Mouse (Mus musculus) lung, embryonic 16.5 days (tissue): Measurements from ENCODE around the gene Pdia2. TPM values are rescaled to one million over a fixed set of nuclear protein-coding genes. Genes with fewer than 3 reads are reported as not detected.
"Not testable (repeated sequence)": the region's sequence is repeated elsewhere in the genome, so short reads cannot be mapped to it uniquely, and the experiment has no call there.

ENCODE experiments used
- ATAC-seq: fragments of 200-750 bp; cut with Nextera tagmentation; 2 replicates; pipeline ENCODE4 v1.8.0; 2017; ENCODE audit warnings: low read depth, mild to moderate bottlenecking, moderate library complexity
- H3K27ac ChIP-seq: fragments of 300-500 bp; sonication (generic); 2 replicates; pipeline ENCODE4 v1.5.1; 2014; ENCODE audit warnings: mild to moderate bottlenecking, control low read depth, low read length
- H3K27me3 ChIP-seq: fragments of 300-500 bp; sonication (generic); 2 replicates; pipeline ENCODE4 v1.6.1; 2014; ENCODE audit warnings: low read depth, low read length, mixed read lengths; ENCODE audit not compliant: control insufficient read depth, insufficient read depth
- H3K36me3 ChIP-seq: fragments of 300-500 bp; sonication (generic); 2 replicates; pipeline ENCODE4 v1.6.1; 2014; ENCODE audit warnings: low read length; ENCODE audit not compliant: control insufficient read depth, insufficient read depth
- H3K4me1 ChIP-seq: fragments of 300-500 bp; sonication (generic); replicated peaks from 2 replicates; pipeline ENCODE4 v1.6.1; 2014; ENCODE audit warnings: low read length, mixed read lengths; ENCODE audit not compliant: control insufficient read depth, insufficient read depth
- H3K4me2 ChIP-seq: fragments of 300-500 bp; sonication (generic); 2 replicates; pipeline ENCODE4 v1.6.1; 2014; ENCODE audit warnings: low read depth, low read length, control low read depth
- H3K4me3 ChIP-seq: fragments of 300-500 bp; sonication (generic); 2 replicates; pipeline ENCODE4 v1.5.1; 2014; ENCODE audit warnings: mild to moderate bottlenecking, low read length, control low read depth
- H3K9ac ChIP-seq: fragments of 300-500 bp; sonication (generic); 2 replicates; pipeline ENCODE4 v1.6.1; 2014; ENCODE audit warnings: low read length, control low read depth
- H3K9me3 ChIP-seq: fragments of 300-500 bp; sonication (generic); 2 replicates; pipeline ENCODE4 v1.6.1; 2016; ENCODE audit warnings: low read length; ENCODE audit not compliant: control insufficient read depth
- WGBS: fragments of 180-500 bp; shearing (Covaris S2); extraction: QIAGEN DNeasy Blood & Tissue Kit; methylation state at CpG from one replicate; pipeline ENCODE4 v1.1.7; 2014; 5-methylcytosine and 5-hydroxymethylcytosine counted together
- polyA plus RNA-seq: library from polyadenylated mRNA; unstranded; fragments of >200 nt; fragmentation: Nextera tagmentation; extraction: Ambion mirVana; gene quantifications from 2 replicates; pipeline ENCODE4 v1.2.1, GENCODE M21; 2015

Gene Pdia2
- polyA plus RNA-seq, 1 experiment from 2014 or later: 0.20 TPM

DNA sequence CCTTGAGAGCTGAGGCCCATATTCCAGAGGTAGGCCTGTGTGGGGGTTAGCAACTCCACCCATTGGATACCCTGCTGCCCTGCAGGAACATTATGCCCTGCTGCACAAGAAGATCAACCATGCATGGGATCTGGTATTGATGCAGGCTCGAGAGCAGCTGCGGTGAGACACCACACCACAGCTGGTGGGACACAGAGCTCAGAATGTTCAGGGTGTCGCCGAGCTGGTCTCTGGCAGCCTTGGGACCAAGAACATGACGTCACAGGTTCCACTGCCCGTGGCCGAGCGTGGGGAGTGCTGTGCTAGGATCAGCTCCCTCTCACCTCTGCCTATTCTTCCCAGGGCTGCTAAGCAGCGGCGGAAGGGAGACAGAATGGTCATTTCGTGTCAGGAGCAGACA lies 5.9 kb upstream of the Pdia2 start:
- no peak overlapping the region for H3K4me2 ChIP-seq
- no peak overlapping the region for H3K9ac ChIP-seq
- no peaks in the 10 kb centered on the region for H3K9me3 ChIP-seq
- H3K4me3 ChIP-seq: no peak overlapping the region
- ATAC-seq: no peak
- peaks cover 34% of the 10 kb centered on the region for H3K27me3 ChIP-seq
- no peak overlapping the region for H3K27ac ChIP-seq
- no peaks in the 10 kb centered on the region for H3K36me3 ChIP-seq
- 40% methylated on average over 11 of the region's 11 CpGs for WGBS
- H3K4me1 ChIP-seq: peaks cover 19% of the 10 kb centered on the region

DNA sequence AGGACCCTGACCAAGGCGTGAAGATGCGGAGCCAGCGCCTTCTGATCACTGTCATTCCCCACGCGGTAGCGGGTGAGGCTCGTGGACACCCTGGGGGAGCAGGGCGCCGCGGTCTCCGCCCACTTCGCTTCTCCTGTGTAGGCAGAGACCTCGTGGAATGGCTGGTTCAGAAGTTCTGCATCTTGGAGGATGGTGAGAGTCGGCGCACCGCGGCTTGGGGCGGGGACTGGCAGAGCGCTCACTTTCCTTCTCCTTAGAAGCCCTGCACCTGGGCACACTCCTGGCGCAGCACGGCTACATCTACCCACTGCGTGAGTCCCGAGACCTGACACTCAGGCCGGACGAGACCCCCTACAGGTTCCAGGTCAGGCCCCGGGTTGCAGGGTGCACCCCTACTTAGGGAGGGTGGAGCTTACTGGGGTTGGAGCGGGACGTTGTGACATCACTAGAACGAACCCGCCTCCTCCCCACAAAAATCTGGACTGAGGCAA lies 4.5 kb upstream of the Pdia2 start:
- no peaks in the 10 kb centered on the region for H3K9me3 ChIP-seq
- ATAC-seq: peak; percentile 16; the same call in 1 of the 2 replicates
- peaks cover 19% of the 10 kb centered on the region for H3K4me1 ChIP-seq
- peak overlapping the region; percentile 37 for H3K9ac ChIP-seq
- H3K27ac ChIP-seq: no peak overlapping the region
- under 1% methylated on average over 30 of the region's 30 CpGs for WGBS
- H3K36me3 ChIP-seq: no peaks in the 10 kb centered on the region
- peaks cover 34% of the 10 kb centered on the region for H3K27me3 ChIP-seq
- peak overlapping the region; percentile 89 for H3K4me2 ChIP-seq
- H3K4me3 ChIP-seq: peak overlapping the region; percentile 56

DNA sequence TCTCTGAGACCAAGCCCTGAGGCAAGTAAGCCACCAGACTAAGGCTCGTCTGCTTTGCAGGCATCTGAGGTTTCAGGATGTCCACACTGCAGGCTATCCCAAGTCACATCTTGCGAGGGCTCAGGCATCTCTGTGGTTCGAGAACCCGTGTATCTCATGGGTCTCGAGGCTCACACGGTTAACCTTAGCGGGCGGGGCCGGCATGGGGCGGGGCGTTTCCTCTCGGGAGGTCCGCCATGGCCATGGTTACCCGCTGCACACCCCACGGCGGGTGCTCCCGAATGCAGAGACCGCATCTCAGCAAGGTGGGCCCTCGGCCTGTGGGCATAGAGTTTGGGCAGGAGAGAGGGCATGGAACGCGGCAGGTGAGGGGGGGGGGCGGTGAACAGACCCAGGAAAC lies 3.9 kb upstream of the Pdia2 start, which contains the start of gene Rgs11:
Rgs11 (plus strand) TSS at position 215 of the 400 bp plus-strand sequence.
- peaks cover 19% of the 10 kb centered on the region for H3K4me1 ChIP-seq
- ATAC-seq: peak; percentile 32; the same call in 1 of the 2 replicates

DNA sequence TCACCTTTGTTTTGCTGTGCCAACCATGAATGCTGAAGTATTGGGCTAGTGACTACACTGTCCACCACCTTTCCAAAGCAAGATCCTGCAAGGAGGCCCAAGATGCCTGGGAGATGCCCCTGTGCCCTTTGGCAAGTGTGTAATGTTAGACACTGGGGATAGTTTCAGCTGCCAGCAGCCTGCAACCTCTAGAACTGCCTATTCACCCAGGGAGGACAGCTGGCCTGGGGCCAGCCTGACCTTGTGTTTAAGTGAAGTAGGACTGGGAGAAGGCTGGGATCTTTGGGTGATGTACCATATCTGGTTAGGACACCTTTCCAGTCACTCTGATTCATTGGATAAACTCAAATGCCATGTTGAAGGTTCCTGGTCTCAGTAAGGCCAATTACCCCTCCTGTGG lies 3.1 kb upstream of the Pdia2 start:
- Histone ChIP-seq H3K27me3 (peaks cover 34% of the 10 kb centered on the region), H3K4me2 (no peak overlapping the region), H3K27ac (no peak overlapping the region)

More for the DNA sequence above, 3.9 kb upstream of the Pdia2 start, which contains the start of gene Rgs11:
- Histone ChIP-seq H3K27ac (no peak within 1 kb of the TSS), H3K27me3 (peaks cover 34% of the 10 kb centered on the region), H3K4me2 (peak within 1 kb of the TSS; percentile 89), H3K9me3 (no peaks in the 10 kb centered on the region), H3K9ac (peak within 1 kb of the TSS; percentile 37), H3K36me3 (no peaks in the 10 kb centered on the region), H3K4me3 (peak within 1 kb of the TSS; percentile 56)
- WGBS: under 1% methylated on average over 19 of the region's 22 CpGs

DNA sequence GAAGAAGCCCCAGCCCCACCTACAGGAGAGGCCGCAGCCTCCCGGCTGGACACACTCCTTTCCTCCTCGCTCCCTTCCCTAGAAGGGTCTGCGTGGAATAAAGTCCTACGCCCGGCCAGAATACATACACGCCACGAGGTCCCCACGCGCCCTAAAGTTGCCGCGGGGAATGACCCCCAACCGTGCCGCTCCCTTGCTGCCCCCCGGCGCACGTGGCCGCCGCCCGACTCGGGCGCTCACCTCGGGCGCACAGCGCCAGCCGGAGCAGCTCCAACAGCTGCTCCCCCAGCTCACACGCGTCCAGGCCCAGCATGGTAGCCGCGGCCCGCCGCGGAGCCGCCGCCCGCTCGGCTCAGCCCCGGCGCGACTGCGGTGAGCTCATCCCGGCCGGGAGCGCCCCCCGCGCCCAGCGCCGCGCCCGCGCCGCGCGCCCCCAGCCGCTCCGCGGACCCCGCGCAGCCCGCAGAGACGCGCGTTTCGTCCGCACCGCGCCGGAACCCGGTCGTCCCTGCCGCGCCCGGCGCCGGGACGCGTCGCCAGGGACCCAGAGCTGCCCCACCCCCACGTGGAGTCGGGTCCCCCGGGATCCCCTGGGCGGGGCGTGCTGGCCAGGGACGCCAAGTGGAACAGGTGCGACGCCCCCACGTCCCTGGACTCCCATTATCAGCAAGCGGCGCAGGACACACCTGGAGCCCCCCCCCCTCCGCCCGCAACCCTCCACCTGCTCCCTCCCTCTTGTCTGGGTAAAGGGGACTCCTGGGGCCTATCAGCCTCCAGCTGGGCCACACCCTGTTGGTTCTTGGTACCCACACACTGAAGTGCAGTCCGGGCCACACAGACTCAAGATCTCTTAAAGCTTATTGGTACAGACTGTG lies 2.2 kb upstream of the Pdia2 start:
- H3K4me1 ChIP-seq: peaks cover 19% of the 10 kb centered on the region
- peak; percentile 54 for ATAC-seq
- H3K27ac ChIP-seq: no peak overlapping the region
- peaks cover 34% of the 10 kb centered on the region for H3K27me3 ChIP-seq
- peaks cover 7% of the 10 kb centered on the region for H3K36me3 ChIP-seq
- peak overlapping the region; percentile 57 for H3K4me3 ChIP-seq
- under 1% methylated on average over 62 of the region's 92 CpGs for WGBS
- no peaks in the 10 kb centered on the region for H3K9me3 ChIP-seq
- H3K9ac ChIP-seq: peak overlapping the region; percentile 71
- peak overlapping the region; percentile 95 for H3K4me2 ChIP-seq

More for the DNA sequence above, 3.1 kb upstream of the Pdia2 start:
- ATAC-seq: no peak
- no peak overlapping the region for H3K9ac ChIP-seq
- peaks cover under 1% of the 10 kb centered on the region; the same call in 1 of the 2 replicates for H3K36me3 ChIP-seq
- no peaks in the 10 kb centered on the region for H3K9me3 ChIP-seq
- H3K4me1 ChIP-seq: peaks cover 19% of the 10 kb centered on the region
- no peak overlapping the region for H3K4me3 ChIP-seq

DNA sequence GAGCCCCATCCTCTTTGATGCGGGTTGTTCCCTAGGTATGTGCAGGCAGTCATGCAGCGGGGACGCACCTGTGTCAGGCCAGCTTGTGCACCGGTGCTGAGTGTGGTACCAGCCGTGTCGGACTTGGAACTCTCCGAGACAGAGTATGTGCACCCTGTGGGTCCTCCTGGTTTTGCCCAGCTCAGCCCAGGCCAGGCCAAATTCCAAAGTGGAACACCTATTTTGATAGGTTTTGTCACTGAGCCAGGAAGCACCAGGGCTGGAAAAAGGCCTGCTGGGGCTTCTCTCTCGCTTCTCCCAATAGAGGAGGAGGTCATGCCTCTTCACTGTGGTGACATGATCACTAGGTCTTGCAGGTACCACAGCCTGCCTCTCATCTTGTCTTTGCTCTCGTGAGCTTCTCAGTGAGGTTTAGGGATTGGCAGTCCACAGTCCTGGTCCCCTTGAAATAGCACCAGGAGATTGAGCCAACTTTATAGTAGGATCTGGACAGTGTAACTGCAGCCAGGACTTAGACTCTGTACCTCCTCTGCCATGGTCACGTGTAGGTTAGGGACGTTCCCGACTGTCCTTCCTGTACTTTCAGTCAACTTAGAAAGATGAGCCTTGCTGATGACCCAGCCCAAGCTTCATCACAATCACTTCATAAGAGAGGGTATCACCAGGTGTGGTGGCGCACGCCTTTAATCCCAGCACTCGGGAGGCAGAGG lies 6.3 kb downstream of the Pdia2 start:
- Histone ChIP-seq H3K9ac (no peak overlapping the region), H3K27ac (no peak overlapping the region), H3K9me3 (no peaks in the 10 kb centered on the region), H3K27me3 (no peaks in the 10 kb centered on the region), H3K4me3 (no peak overlapping the region), H3K36me3 (peaks cover 46% of the 10 kb centered on the region), H3K4me1 (no peaks in the 10 kb centered on the region), H3K4me2 (no peak overlapping the region)
- no peak for ATAC-seq
- WGBS: 94% methylated on average over 15 of the region's 15 CpGs

DNA sequence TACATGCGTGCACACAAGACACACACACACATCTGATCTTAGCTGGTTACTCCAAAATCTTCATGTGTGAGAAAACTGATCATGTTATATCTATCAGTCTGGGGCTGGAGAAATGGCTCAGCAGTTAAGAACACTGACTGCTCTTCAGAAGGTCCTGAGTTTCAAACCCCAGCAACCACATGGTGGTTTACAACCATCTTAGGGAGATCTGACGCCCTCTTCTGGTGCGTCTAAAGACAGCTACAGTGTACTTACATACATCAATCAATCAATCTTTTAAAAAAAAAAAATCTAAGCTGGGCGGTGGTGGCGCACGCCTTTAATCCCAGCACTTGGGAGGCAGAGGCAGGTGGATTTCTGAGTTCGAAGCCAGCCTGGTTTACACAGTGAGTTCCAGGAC lies 7.4 kb downstream of the Pdia2 start:
- ATAC-seq, H3K4me1 ChIP-seq, H3K4me2 ChIP-seq, H3K9ac ChIP-seq, H3K27me3 ChIP-seq, H3K4me3 ChIP-seq, H3K27ac ChIP-seq, H3K9me3 ChIP-seq: not testable (repeated sequence)
- 88% methylated on average over 7 of the region's 7 CpGs for WGBS
- H3K36me3 ChIP-seq: peaks cover 43% of the 10 kb centered on the region

DNA sequence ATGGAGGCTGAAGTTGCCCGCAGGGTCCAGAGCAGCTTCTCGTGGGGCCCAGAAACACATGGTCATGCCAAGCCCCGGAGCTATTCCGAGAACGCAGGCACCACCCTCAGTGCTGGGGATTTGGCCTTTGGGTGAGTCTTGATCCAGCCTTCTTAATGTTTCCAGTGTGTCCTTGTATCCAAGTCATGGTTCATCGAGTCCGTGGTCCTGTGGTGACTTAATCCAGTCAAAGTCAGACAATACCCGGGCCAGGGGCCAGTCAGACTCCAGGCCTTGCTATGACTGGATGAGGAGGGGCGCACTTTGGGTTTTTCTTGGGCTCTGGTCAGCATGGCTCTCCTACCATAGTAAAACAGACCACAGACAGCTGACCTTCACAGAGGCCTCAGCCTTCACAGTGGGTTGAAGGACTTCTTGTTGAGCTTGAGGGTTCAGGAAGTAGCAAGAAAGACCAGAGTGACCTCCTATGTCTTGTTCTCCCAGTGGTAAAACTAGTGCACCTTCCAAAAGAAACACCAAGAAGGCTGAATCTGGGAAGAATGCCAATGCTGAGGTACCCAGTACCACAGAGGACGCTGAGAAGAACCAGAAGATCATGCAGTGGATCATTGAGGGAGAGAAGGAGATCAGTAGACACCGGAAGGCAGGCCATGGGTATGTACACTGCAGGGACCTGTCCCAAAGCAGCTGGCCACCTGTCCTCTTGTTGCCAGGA lies 10.6 kb downstream of the Pdia2 start:
- 94% methylated on average over 11 of the region's 11 CpGs for WGBS
- ATAC-seq: no peak
- no peak overlapping the region for H3K9ac ChIP-seq
- H3K27me3 ChIP-seq: no peaks in the 10 kb centered on the region
- H3K4me3 ChIP-seq: no peak overlapping the region
- H3K4me2 ChIP-seq: no peak overlapping the region
- no peak overlapping the region for H3K27ac ChIP-seq
- H3K4me1 ChIP-seq: no peaks in the 10 kb centered on the region
- peaks cover 43% of the 10 kb centered on the region for H3K36me3 ChIP-seq
- H3K9me3 ChIP-seq: no peaks in the 10 kb centered on the region
